Mouse (Mus musculus) kidney, adult 2 months (tissue): Measurements from ENCODE around the gene Usp2.

ENCODE experiments used
- CTCF ChIP-seq: fragments of 200-500 bp; conservative IDR thresholded peaks from 2 replicates; pipeline ENCODE4 v1.5.1; 2011; ENCODE audit warnings: low read depth, mild to moderate bottlenecking, control low read depth, low read length, moderate library complexity, mixed read lengths; ENCODE audit not compliant: insufficient read depth, insufficient read length
- POLR2A ChIP-seq: fragments of 200-500 bp; IDR thresholded peaks from one replicate; pipeline ENCODE4 v1.6.1; 2011; ENCODE audit warnings: low read depth, low read length, control low read depth

DNA sequence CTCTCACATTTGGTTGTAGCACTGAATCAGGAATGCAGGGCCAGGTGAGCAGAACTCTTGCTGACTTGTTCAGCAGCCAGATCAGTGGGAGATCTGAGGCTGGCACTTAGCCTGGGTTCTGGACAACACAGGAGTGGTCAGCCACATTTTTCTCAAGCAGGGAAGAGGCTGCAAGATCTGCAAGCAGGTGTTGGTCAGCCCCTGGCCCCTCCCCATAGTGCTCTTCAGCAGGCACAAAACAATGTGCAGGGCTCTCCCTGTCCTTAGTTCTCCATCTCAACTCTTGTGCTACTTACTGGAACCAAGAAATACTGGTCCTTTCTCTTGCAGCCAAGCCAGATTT is 77.9 kb downstream of the Usp2 start:
- TF ChIP-seq CTCF (no peak), POLR2A (no peak)
